Mouse (Mus musculus): ENCODE measurements around the gene Uba52.

DNA sequence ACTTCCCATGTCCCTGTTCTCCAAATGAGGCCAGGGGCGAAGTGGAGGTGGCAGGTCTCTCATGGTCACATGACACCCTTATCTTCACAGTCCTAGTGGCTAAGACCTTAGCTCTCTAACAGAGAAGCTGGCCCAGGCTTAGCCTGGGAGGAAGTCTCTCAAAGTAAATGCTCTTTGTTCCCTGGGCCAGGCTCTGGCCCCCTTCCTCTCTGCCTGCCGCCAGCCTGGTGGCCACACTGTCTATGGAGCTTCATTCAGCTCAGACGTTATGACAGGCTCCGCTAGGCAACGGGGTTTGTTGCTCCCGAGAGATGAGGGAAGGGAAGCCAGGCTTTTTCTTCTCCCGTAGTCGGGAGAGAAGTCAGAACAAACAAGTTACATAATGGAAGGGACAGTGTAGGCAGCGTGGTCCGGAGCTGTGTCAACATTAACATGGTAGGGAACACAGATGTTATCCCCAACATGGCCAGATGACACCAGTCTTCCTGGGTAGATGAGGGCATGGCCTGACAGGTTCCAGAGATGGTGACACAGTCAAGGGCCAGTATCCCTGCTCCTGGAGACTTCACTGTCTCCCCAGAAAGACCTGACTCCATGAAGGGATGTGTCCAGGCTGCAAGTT lies 41.2 kb downstream of the Uba52 start:
- no peak for TF ChIP-seq POLR2A (IDR thresholded peaks at IDR 0.05; ENCODE audit: insufficient read depth, low read depth, low read length)
- no peak for TF ChIP-seq CTCF (IDR thresholded peaks at IDR 0.05)
- 0 out of 2 replicates have a peak, but pooled peaks have one; percentile 45 for TF ChIP-seq EP300 (IDR thresholded peaks at IDR 0.05; ENCODE audit: insufficient read depth, low read depth, low read length)
